Mouse (Mus musculus) intestine, postnatal 0 days (tissue): Measurements from ENCODE around the gene Shpk. TPM values are rescaled to one million over a fixed set of nuclear protein-coding genes. Genes with fewer than 3 reads are reported as not detected.

Experiments
- ATAC-seq: fragments of 200-750 bp; cut with Nextera tagmentation; 2 replicates; pipeline ENCODE4 v1.8.0; 2017; ENCODE audit warnings: mild to moderate bottlenecking, moderate TSS enrichment, moderate library complexity
- H3K27ac ChIP-seq: fragments of 300-500 bp; sonication (generic); 2 replicates; pipeline ENCODE4 v1.5.1; 2014; ENCODE audit warnings: mild to moderate bottlenecking, low read depth, low read length, moderate library complexity
- H3K27me3 ChIP-seq: fragments of 300-500 bp; sonication (generic); replicated peaks from 2 replicates; pipeline ENCODE4 v1.6.1; 2014; ENCODE audit warnings: low read length, mixed read lengths; ENCODE audit not compliant: control insufficient read depth, insufficient read depth
- H3K36me3 ChIP-seq: fragments of 300-500 bp; sonication (generic); 2 replicates; pipeline ENCODE4 v1.6.1; 2014; ENCODE audit warnings: mild to moderate bottlenecking, moderate library complexity; ENCODE audit not compliant: control insufficient read depth, insufficient read depth
- H3K4me1 ChIP-seq: fragments of 300-500 bp; sonication (generic); replicated peaks from 2 replicates; pipeline ENCODE4 v1.6.1; 2014; ENCODE audit warnings: antibody characterized with exemption, low read length, mixed read lengths; ENCODE audit not compliant: control insufficient read depth, insufficient read depth
- H3K4me2 ChIP-seq: fragments of 300-500 bp; sonication (generic); replicated peaks from 2 replicates; pipeline ENCODE4 v1.6.1; 2014; ENCODE audit warnings: low read depth, mild to moderate bottlenecking, moderate library complexity
- H3K4me3 ChIP-seq: fragments of 300-500 bp; sonication (generic); 2 replicates; pipeline ENCODE4 v1.5.1; 2014; ENCODE audit warnings: low read depth, low read length
- H3K9ac ChIP-seq: fragments of 300-500 bp; sonication (generic); 2 replicates; pipeline ENCODE4 v1.6.1; 2014; ENCODE audit warnings: mild to moderate bottlenecking, low read depth, low read length
- H3K9me3 ChIP-seq: fragments of 300-500 bp; sonication (generic); 2 replicates; pipeline ENCODE4 v1.6.1; 2016; ENCODE audit warnings: mixed run types; ENCODE audit not compliant: control insufficient read depth
- CTCF ChIP-seq: sonication (generic); IDR thresholded peaks from 2 replicates; pipeline ENCODE4 v1.5.1; 2016; ENCODE audit warnings: low read depth, mild to moderate bottlenecking, control low read depth, antibody characterized with exemption, moderate library complexity
- WGBS: fragments of 180-500 bp; shearing (Covaris S2); extraction: QIAGEN DNeasy Blood & Tissue Kit; methylation state at CpG from one replicate; pipeline ENCODE4 v1.1.7; 2014; 5-methylcytosine and 5-hydroxymethylcytosine counted together
- polyA plus RNA-seq: library from polyadenylated mRNA; unstranded; fragments of >200 nt; fragmentation: Nextera tagmentation; extraction: Ambion mirVana; gene quantifications from 2 replicates; pipeline ENCODE4 v1.2.1, GENCODE M21; 2015

Gene Shpk
- polyA plus RNA-seq, 1 experiment from 2014 or later = 21.3 TPM

- ATAC-seq = no peak
- peaks cover 45% of the 10 kb centered on the region; the same call in 1 of the 2 replicates for H3K36me3 ChIP-seq
- no peak overlapping the region for H3K4me2 ChIP-seq
- 80% methylated on average over 2 of the region's 2 CpGs for WGBS
- H3K4me1 ChIP-seq = peaks cover 5% of the 10 kb centered on the region; the same call in 1 of the 2 replicates
- H3K27me3 ChIP-seq = no peaks in the 10 kb centered on the region
- H3K9ac ChIP-seq = no peak overlapping the region
- H3K9me3 ChIP-seq = no peaks in the 10 kb centered on the region
- H3K4me3 ChIP-seq = no peak overlapping the region
- TF ChIP-seq CTCF = no peak
- H3K27ac ChIP-seq = no peak overlapping the region
Observed at GRCm38 (mm10) chr11:73194444-73194843, 4.8 kb upstream of the Shpk start.

GRCm38 (mm10) chr11:73198190-73198589 lies 1.1 kb upstream of the Shpk start:
- H3K4me2 ChIP-seq = peak overlapping the region; percentile 99
- no peaks in the 10 kb centered on the region for H3K9me3 ChIP-seq
- WGBS = 3% methylated on average over 1 of the region's 1 CpGs
- peaks cover 5% of the 10 kb centered on the region; the same call in 1 of the 2 replicates for H3K4me1 ChIP-seq
- ATAC-seq = no peak
- H3K27me3 ChIP-seq = no peaks in the 10 kb centered on the region
- H3K4me3 ChIP-seq = peak overlapping the region; percentile 74
- peaks cover 12% of the 10 kb centered on the region; the same call in 1 of the 2 replicates for H3K36me3 ChIP-seq
- H3K9ac ChIP-seq = peak overlapping the region; percentile 78
- no peak overlapping the region for H3K27ac ChIP-seq
- TF ChIP-seq CTCF = no peak

GRCm38 (mm10) chr11:73198603-73199229 lies 544 bp upstream of the Shpk start, which contains the start of gene Ctns:
Gene Ctns (minus strand): TSS chr11:73199042.
- peak within 1 kb of the TSS; percentile 92 for H3K27ac ChIP-seq
- TF ChIP-seq CTCF = 0 out of 2 replicates have a peak, but pooled peaks have one; percentile 13
- ATAC-seq = peak; percentile 95

GRCm38 (mm10) chr11:73199879-73200278 lies 619 bp downstream of the Shpk start:
- Histone ChIP-seq H3K9ac (peak overlapping the region; percentile 78), H3K27me3 (no peaks in the 10 kb centered on the region), H3K36me3 (peaks cover 4% of the 10 kb centered on the region; the same call in 1 of the 2 replicates), H3K4me3 (peak overlapping the region; percentile 74), H3K4me2 (peak overlapping the region; percentile 99), H3K4me1 (peaks cover 5% of the 10 kb centered on the region; the same call in 1 of the 2 replicates), H3K27ac (peak overlapping the region; percentile 92), H3K9me3 (no peaks in the 10 kb centered on the region)
- TF ChIP-seq CTCF = no peak
- ATAC-seq = peak; percentile 25
- WGBS = 2% methylated on average over 12 of the region's 12 CpGs

More at GRCm38 (mm10) chr11:73198603-73199229, 544 bp upstream of the Shpk start, which contains the start of gene Ctns:
- H3K4me3 ChIP-seq = peak within 1 kb of the TSS; percentile 74
- no peaks in the 10 kb centered on the region for H3K27me3 ChIP-seq
- WGBS = under 1% methylated on average over 22 of the region's 22 CpGs
- H3K9me3 ChIP-seq = no peaks in the 10 kb centered on the region
- H3K36me3 ChIP-seq = peaks cover 12% of the 10 kb centered on the region; the same call in 1 of the 2 replicates
- H3K9ac ChIP-seq = peak within 1 kb of the TSS; percentile 78
- H3K4me2 ChIP-seq = peak within 1 kb of the TSS; percentile 99
- peaks cover 5% of the 10 kb centered on the region; the same call in 1 of the 2 replicates for H3K4me1 ChIP-seq

GRCm38 (mm10) chr11:73201021-73201420 lies 1.8 kb downstream of the Shpk start:
- 62% methylated on average over 2 of the region's 2 CpGs for WGBS
- Histone ChIP-seq H3K4me3 (no peak overlapping the region), H3K4me1 (peaks cover 5% of the 10 kb centered on the region; the same call in 1 of the 2 replicates), H3K4me2 (no peak overlapping the region), H3K9me3 (no peaks in the 10 kb centered on the region), H3K9ac (no peak overlapping the region), H3K27me3 (no peaks in the 10 kb centered on the region), H3K27ac (no peak overlapping the region), H3K36me3 (no peaks in the 10 kb centered on the region)
- no peak for TF ChIP-seq CTCF
- no peak for ATAC-seq

GRCm38 (mm10) chr11:73201597-73201996 lies 2.3 kb downstream of the Shpk start:
- TF ChIP-seq CTCF = peak; percentile 52
- ATAC-seq = no peak
- H3K9ac ChIP-seq = no peak overlapping the region
- no peaks in the 10 kb centered on the region for H3K9me3 ChIP-seq
- no peak overlapping the region for H3K4me3 ChIP-seq
- peaks cover 5% of the 10 kb centered on the region; the same call in 1 of the 2 replicates for H3K4me1 ChIP-seq
- WGBS = 36% methylated on average over 4 of the region's 4 CpGs
- no peaks in the 10 kb centered on the region for H3K27me3 ChIP-seq
- H3K4me2 ChIP-seq = no peak overlapping the region
- H3K27ac ChIP-seq = no peak overlapping the region
- H3K36me3 ChIP-seq = peaks cover 2% of the 10 kb centered on the region; the same call in 1 of the 2 replicates
